Mouse (Mus musculus) heart, embryonic 13.5 days (tissue): ENCODE results near the gene Pparg. TPM values are rescaled to one million over a fixed set of nuclear protein-coding genes. Genes with fewer than 3 reads are reported as not detected.

Source experiments
- ATAC-seq: fragments of 200-750 bp; cut with Nextera tagmentation; 2 replicates; pipeline ENCODE4 v1.8.0; 2017; ENCODE audit warnings: moderate TSS enrichment; ENCODE audit not compliant: insufficient number of reproducible peaks, low FRiP score, low TSS enrichment; ENCODE audit errors: extremely low read depth
- H3K27ac ChIP-seq: fragments of 300-500 bp; sonication (generic); replicated peaks from 2 replicates; pipeline ENCODE4 v1.5.1; 2015; ENCODE audit warnings: moderate library complexity, mild to moderate bottlenecking, inconsistent platforms
- H3K27me3 ChIP-seq: fragments of 300-500 bp; sonication (generic); replicated peaks from 2 replicates; pipeline ENCODE4 v1.6.1; 2015; ENCODE audit warnings: mild to moderate bottlenecking, inconsistent platforms
- H3K36me3 ChIP-seq: fragments of 300-500 bp; sonication (generic); 2 replicates; pipeline ENCODE4 v1.6.1; 2015; ENCODE audit warnings: mild to moderate bottlenecking, inconsistent platforms
- H3K4me1 ChIP-seq: fragments of 300-500 bp; sonication (generic); 2 replicates; pipeline ENCODE4 v1.6.1; 2015; ENCODE audit warnings: inconsistent platforms
- H3K4me2 ChIP-seq: fragments of 300-500 bp; sonication (generic); 2 replicates; pipeline ENCODE4 v1.6.1; 2015; ENCODE audit warnings: inconsistent platforms, mild to moderate bottlenecking, moderate library complexity
- H3K4me3 ChIP-seq: fragments of 300-500 bp; sonication (generic); 2 replicates; pipeline ENCODE4 v1.5.1; 2015; ENCODE audit warnings: moderate library complexity, mild to moderate bottlenecking, inconsistent platforms
- H3K9ac ChIP-seq: fragments of 300-500 bp; sonication (generic); 2 replicates; pipeline ENCODE4 v1.6.1; 2015; ENCODE audit warnings: inconsistent platforms, mild to moderate bottlenecking, moderate library complexity
- H3K9me3 ChIP-seq: fragments of 300-500 bp; sonication (generic); 2 replicates; pipeline ENCODE4 v1.6.1; 2016; ENCODE audit warnings: inconsistent platforms
- WGBS: fragments of 180-500 bp; shearing (Covaris S2); methylation state at CpG from one replicate; pipeline ENCODE4 v1.1.7; 2015; ENCODE audit warnings: mixed read lengths; 5-methylcytosine and 5-hydroxymethylcytosine counted together
- polyA plus RNA-seq: library from polyadenylated mRNA; unstranded; fragments of >200 nt; fragmentation: Nextera tagmentation; extraction: Ambion mirVana; gene quantifications from 2 replicates; pipeline ENCODE4 v1.2.1, GENCODE M21; 2015

Pparg gene
- 1.0 and 1.5 TPM in 2 replicates for polyA plus RNA-seq

DNA sequence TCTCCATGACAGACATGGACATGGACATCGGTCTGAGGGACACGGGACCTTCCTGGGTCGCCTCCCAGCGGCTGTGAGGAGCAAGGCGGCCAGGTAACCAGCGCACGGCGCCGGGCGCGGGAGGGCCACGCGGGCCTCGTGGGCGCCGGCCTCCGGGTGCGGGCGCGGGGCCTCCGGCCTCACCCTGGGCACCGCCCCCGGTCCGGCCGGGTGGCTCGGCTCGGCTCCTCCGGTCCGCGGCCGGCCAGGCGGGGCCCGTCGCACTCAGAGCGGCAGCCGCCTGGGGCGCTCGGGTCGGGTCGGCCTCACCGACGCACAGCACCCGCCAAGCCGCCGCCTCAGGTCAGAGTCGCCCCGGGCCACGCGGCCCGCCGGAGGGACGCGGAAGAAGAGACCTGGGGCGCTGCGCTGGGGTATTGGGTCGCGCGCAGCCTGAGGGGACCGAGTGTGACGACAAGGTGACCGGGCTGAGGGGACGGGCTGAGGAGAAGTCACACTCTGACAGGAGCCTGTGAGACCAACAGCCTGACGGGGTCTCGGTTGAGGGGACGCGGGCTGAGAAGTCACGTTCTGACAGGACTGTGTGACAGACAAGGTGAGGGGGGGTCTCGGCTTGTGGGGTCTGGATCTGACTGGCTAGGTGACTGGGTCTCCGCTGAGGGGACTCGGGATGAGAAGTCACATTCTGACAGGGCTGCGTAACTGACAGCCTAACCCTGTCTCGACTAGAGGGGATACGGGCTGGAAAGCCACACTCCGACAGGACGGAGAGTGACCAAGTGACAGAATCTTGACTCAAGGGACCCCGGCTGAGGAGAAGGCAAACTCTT is at the start of gene Pparg:
TSS of gene Pparg (plus strand) at position 176 of the 830 bp plus-strand sequence.
- Histone ChIP-seq H3K36me3 (no peaks in the 10 kb centered on the region), H3K4me3 (peak within 1 kb of the TSS; percentile 69), H3K9ac (peak within 1 kb of the TSS; percentile 81), H3K4me2 (peak within 1 kb of the TSS; percentile 97), H3K27me3 (peaks cover 34% of the 10 kb centered on the region), H3K27ac (no peak within 1 kb of the TSS), H3K4me1 (peaks cover 6% of the 10 kb centered on the region), H3K9me3 (0 out of 2 replicates have a peak, but pooled peaks cover 6% of the 10 kb centered on the region)
- peak; percentile 14; the same call in 1 of the 2 replicates for ATAC-seq
- WGBS, result under 1% methylated on average over 70 of the region's 76 CpGs

DNA sequence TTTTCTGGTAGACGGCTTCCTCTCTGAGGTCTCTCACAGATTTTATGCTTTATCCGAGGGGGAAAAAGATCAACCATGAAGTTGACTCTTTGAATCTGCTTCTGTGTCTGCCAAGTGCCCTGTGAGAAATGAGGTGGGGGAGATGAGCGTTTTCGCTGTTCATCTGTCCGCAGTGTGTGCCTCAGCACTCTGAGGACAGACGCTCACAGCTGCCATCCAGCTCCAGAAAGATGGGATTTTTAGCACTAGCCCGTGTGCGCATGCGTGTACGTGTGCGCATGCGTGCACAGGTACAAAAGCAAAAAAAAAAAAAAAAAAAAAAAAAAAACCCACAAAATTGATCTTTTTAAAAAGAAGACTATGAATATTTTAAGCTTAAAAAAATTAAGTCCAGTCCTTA is 48.0 kb upstream of the Pparg start:
- no peak overlapping the region for H3K9ac ChIP-seq
- H3K27me3 ChIP-seq, result peaks cover 17% of the 10 kb centered on the region
- H3K36me3 ChIP-seq, result no peaks in the 10 kb centered on the region
- ATAC-seq, result no peak
- H3K4me1 ChIP-seq, result peaks cover 4% of the 10 kb centered on the region; the same call in 1 of the 2 replicates
- H3K4me3 ChIP-seq, result no peak overlapping the region
- no peaks in the 10 kb centered on the region for H3K9me3 ChIP-seq
- H3K27ac ChIP-seq, result no peak overlapping the region
- H3K4me2 ChIP-seq, result no peak overlapping the region; the same call in 1 of the 2 replicates
- 77% methylated on average over 12 of the region's 12 CpGs for WGBS

DNA sequence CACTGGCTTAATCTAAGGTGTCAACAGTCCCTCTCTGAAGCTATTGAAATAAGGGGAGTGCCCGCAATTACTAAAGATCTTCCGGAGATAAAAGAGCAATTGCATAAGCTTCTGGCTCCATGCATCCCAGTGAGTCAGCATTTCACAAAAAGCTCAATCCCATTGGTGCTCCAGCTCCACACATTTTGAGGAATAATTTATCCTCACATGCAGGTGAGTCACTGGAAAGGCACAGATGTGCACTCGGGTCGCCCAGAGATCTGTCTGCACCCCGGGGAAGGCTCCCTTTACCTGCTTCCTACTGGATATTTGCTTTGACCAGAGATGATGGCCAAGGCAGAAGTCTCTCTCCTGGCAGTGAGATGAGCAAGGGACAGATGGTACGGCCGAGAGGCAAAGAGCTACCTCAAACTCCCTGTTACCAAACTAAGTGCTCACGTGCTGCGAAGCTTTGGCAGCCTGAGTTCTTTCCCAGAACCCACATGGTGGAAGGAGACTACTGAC is 47.5 kb upstream of the Pparg start:
- ATAC-seq, result no peak
- Histone ChIP-seq H3K4me2 (no peak overlapping the region), H3K9me3 (no peaks in the 10 kb centered on the region), H3K4me3 (no peak overlapping the region), H3K27ac (no peak overlapping the region), H3K36me3 (no peaks in the 10 kb centered on the region), H3K9ac (no peak overlapping the region), H3K27me3 (peaks cover 17% of the 10 kb centered on the region), H3K4me1 (peaks cover 4% of the 10 kb centered on the region; the same call in 1 of the 2 replicates)
- 56% methylated on average over 9 of the region's 9 CpGs for WGBS

DNA sequence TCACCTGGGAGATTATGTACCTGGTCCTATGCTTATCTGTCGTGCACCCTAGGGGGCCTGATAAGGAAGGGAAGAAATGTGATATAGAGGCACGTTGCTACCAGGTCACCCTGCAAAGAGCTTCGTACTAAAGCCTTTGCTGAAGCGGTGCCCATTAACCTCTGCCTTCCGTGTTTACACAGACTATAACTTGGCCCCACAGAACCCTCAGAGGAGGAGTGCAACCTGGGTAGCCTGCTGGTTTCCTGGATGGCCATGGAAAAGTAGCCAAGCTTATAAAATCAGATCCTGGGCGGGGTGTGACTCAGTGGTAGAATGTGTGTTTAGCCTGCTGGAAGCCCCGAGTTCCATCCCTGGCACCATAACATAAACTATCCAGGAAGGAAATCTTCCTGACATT is 46.8 kb upstream of the Pparg start:
- H3K36me3 ChIP-seq, result no peaks in the 10 kb centered on the region
- peaks cover 7% of the 10 kb centered on the region; the same call in 1 of the 2 replicates for H3K4me1 ChIP-seq
- H3K4me3 ChIP-seq, result no peak overlapping the region
- H3K27ac ChIP-seq, result no peak overlapping the region
- 54% methylated on average over 7 of the region's 7 CpGs for WGBS
- no peak for ATAC-seq
- peaks cover 21% of the 10 kb centered on the region for H3K27me3 ChIP-seq
- H3K4me2 ChIP-seq, result no peak overlapping the region
- H3K9ac ChIP-seq, result no peak overlapping the region
- no peaks in the 10 kb centered on the region for H3K9me3 ChIP-seq

DNA sequence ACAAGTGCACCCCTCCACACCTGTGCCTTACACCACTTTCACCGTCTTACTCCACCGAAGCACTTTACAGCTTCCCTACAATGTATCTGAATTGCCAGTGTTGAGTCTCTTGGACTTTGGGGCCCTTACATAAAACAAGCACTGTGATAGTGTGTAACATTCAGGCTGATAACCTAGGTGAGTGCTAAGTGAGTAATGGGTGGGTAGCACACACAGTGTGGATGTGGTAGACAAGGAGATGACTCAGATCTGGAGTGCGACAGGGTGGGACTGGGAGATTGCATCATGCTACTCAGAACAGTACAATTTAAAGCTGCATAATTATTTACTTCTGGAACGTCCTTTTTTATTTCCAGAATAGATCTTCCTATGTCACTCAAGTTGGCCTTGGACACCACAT is 45.0 kb upstream of the Pparg start:
- Histone ChIP-seq H3K4me1 (peaks cover 7% of the 10 kb centered on the region; the same call in 1 of the 2 replicates), H3K27ac (no peak overlapping the region), H3K36me3 (no peaks in the 10 kb centered on the region), H3K27me3 (peaks cover 27% of the 10 kb centered on the region), H3K9ac (no peak overlapping the region), H3K4me2 (no peak overlapping the region), H3K4me3 (no peak overlapping the region), H3K9me3 (no peaks in the 10 kb centered on the region)
- 73% methylated on average over 4 of the region's 4 CpGs for WGBS
- ATAC-seq, result no peak

DNA sequence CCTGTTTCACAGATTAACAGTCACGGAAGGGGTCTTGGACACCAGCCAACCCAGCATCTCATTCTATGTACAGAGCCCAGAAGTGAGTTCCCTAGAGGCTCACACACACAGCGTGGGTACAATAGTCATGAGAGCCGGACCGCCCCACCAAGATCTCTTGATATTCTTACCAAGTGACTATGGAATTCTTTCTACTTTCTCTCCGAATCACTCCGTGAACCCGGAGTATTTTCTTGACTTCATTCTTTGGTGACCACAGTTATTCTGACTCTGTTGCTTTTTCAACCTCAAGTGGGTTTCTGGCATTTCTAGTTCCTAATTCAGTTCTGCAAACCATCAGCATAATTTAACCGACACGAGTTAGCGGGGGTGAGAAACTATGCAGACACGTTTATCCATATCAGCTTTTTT is 43.9 kb upstream of the Pparg start:
- no peak overlapping the region for H3K4me3 ChIP-seq
- no peak for ATAC-seq
- H3K27me3 ChIP-seq, result peaks cover 27% of the 10 kb centered on the region
- H3K9ac ChIP-seq, result no peak overlapping the region
- WGBS, result 59% methylated on average over 11 of the region's 11 CpGs
- H3K9me3 ChIP-seq, result no peaks in the 10 kb centered on the region
- H3K27ac ChIP-seq, result no peak overlapping the region
- H3K36me3 ChIP-seq, result no peaks in the 10 kb centered on the region
- H3K4me2 ChIP-seq, result no peak overlapping the region
- peaks cover 7% of the 10 kb centered on the region; the same call in 1 of the 2 replicates for H3K4me1 ChIP-seq

DNA sequence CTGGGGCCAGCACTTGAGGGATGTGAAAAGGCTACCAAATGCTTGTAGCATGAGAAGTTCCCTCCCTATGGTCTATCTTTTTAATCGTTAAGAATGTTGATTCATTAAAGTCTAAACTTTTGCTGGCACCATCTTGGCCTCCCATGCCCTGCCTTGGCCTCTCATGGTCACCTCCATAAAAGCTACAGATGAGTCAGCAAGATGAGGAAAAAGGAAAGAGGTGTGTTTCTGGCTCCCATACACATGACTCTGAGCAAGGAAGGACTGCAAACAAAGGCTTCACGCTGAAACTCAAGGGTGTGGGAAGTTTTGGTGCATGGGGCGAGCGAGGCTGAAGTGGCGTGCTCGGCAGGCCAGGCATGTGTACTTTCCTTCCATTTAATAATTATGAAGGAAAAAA is 41.9 kb upstream of the Pparg start:
- WGBS, result 79% methylated on average over 6 of the region's 6 CpGs
- no peaks in the 10 kb centered on the region for H3K36me3 ChIP-seq
- no peak for ATAC-seq
- no peak overlapping the region for H3K9ac ChIP-seq
- H3K27me3 ChIP-seq, result peaks cover 18% of the 10 kb centered on the region
- H3K4me2 ChIP-seq, result no peak overlapping the region
- peaks cover 7% of the 10 kb centered on the region; the same call in 1 of the 2 replicates for H3K4me1 ChIP-seq
- H3K4me3 ChIP-seq, result no peak overlapping the region
- no peak overlapping the region for H3K27ac ChIP-seq
- no peaks in the 10 kb centered on the region for H3K9me3 ChIP-seq

DNA sequence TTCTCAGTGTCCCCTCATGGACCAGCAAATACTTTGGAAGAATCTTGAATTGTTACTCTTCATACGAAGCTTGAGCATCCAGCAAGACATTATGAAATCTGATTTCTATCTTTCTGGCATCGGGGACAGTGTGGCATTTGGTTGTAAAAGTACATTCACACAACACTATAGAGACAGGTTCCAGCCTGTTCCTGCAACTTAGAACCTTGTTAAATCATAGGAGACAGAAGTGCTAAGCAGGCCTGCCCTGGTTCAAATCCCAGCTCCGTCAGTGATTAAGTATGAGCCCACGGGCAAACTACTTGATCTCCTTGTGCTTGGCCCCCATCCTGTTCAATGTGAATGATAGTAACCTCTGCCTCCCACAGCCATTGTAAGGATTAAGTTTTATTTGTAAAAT is 41.1 kb upstream of the Pparg start:
- Histone ChIP-seq H3K4me2 (no peak overlapping the region), H3K27ac (no peak overlapping the region), H3K4me3 (no peak overlapping the region), H3K9ac (no peak overlapping the region), H3K36me3 (no peaks in the 10 kb centered on the region), H3K4me1 (peaks cover 7% of the 10 kb centered on the region; the same call in 1 of the 2 replicates), H3K9me3 (no peaks in the 10 kb centered on the region), H3K27me3 (peaks cover 14% of the 10 kb centered on the region)
- WGBS, result 81% methylated on average over 4 of the region's 4 CpGs
- no peak for ATAC-seq

DNA sequence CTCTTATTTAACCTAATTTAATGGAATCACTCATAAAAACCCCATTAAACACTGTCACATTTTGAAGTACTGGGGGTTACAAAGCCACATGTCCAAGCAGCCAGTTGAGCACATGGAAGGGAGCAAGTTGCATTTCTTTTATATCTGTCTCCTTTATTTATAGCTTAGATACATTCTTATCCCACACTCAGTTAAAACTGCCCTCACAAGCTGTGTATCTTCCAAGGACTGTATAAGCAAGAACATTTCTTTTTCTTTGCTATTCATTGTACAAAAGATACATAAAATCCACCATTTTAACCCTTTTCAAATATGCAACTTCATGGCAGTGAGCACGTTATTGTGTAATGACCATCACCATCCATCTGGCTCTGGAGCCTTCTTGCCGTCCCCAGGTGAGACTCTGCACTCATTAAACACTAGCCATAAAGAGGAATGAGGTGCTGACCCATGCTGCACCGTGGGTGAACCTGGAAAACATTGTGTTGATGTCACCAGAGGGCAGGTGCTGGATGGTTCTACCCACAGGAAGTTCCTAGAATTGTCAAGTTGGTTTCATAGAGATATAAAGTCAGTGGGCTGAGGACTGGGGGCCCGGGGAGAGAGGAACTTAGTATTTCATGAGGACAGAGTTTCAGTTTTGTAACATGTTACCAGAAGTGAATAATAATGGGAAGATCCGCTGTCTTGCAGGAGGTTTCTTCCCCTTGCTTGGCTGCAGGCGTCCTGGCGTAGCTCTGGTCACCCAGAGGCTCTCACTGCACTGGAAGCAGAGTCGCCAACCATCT is 39.6 kb upstream of the Pparg start:
- Histone ChIP-seq H3K9ac (no peak overlapping the region), H3K27ac (no peak overlapping the region), H3K4me2 (no peak overlapping the region), H3K4me1 (peaks cover 7% of the 10 kb centered on the region; the same call in 1 of the 2 replicates), H3K36me3 (no peaks in the 10 kb centered on the region), H3K9me3 (no peaks in the 10 kb centered on the region), H3K27me3 (peaks cover 19% of the 10 kb centered on the region), H3K4me3 (no peak overlapping the region)
- ATAC-seq, result no peak
- WGBS, result 79% methylated on average over 8 of the region's 8 CpGs

DNA sequence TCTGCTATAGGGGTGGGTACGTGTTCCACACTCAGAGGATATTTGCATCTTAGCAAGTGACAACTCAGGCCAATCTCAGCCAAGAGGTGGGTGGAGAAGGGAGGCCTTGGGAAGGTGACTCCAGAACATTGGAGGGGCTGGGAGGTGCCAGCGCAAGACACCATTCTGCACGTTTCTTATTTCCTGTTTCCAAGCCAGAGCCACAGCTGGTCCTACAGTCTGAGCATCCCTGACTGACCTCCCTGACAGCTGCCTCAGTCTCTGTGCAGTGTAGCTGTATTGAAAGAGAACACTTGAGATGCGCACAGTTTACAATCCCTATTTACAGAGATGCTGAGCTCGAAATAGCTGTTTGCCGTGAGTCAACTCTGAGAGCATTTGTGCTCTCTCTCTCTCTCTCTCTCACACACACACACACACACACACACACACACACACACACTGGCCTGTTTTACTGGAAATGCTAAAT is 38.8 kb upstream of the Pparg start:
- H3K9me3 ChIP-seq, result no peaks in the 10 kb centered on the region
- ATAC-seq, result no peak
- H3K4me1 ChIP-seq, result 0 out of 2 replicates have a peak, but pooled peaks cover 3% of the 10 kb centered on the region
- H3K36me3 ChIP-seq, result no peaks in the 10 kb centered on the region
- no peak overlapping the region for H3K4me2 ChIP-seq
- H3K4me3 ChIP-seq, result no peak overlapping the region
- WGBS, result 68% methylated on average over 6 of the region's 6 CpGs
- no peak overlapping the region for H3K27ac ChIP-seq
- H3K9ac ChIP-seq, result no peak overlapping the region
- peaks cover 19% of the 10 kb centered on the region for H3K27me3 ChIP-seq

DNA sequence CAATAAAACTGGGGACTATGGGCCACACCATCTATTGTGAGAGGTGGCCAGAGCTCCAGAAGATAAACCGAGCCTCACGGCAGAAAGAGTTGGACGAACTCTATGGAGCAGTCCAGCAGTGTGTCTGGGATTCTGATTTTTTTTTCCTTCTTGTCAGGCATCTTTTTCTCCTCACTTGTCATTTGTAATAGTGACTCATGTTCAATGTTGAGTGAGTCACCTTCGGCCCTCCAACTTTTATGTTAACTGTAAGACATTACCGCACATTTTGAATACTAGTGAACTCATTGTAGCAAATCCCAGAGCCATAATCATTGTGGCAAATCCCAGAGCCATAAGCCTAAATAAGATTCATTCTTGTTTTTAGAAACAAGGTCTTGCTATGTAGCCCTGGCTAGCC is 37.8 kb upstream of the Pparg start:
- Histone ChIP-seq H3K9ac (no peak overlapping the region), H3K27me3 (peaks cover 19% of the 10 kb centered on the region), H3K36me3 (no peaks in the 10 kb centered on the region), H3K9me3 (peaks cover 3% of the 10 kb centered on the region; the same call in 1 of the 2 replicates), H3K4me1 (0 out of 2 replicates have a peak, but pooled peaks cover 3% of the 10 kb centered on the region), H3K4me2 (no peak overlapping the region), H3K27ac (no peak overlapping the region), H3K4me3 (no peak overlapping the region)
- no peak for ATAC-seq
- WGBS, result 80% methylated on average over 5 of the region's 5 CpGs
